Mouse (Mus musculus) layer of hippocampus, adult 2 months (tissue): Measurements from ENCODE around the gene Gm21095. TPM values are rescaled to one million over a fixed set of nuclear protein-coding genes. Genes with fewer than 3 reads are reported as not detected.
"Not testable (repeated sequence)": the region's sequence is repeated elsewhere in the genome, so short reads cannot be mapped to it uniquely, and the experiment has no call there.

Experiments
- DNase-seq, 2 experiments: peaks; one replicate each; pipeline ENCODE4 v3.0.0; 2022; ENCODE audit warnings: low spot score in 2 of 2
- H3K27ac ChIP-seq: fragments of 200-600 bp; 2 replicates; pipeline ENCODE4 v1.8.1; 2022
- H3K4me3 ChIP-seq: fragments of 200-600 bp; 2 replicates; pipeline ENCODE4 v1.8.1; 2022; ENCODE audit warnings: mild to moderate bottlenecking
- long read RNA-seq, 2 experiments: library from polyadenylated mRNA; stranded (forward); transcript quantifications; one replicate each; pipeline ENCODE4 v2.0.0; 2021; ENCODE audit warnings: borderline mapping rate in 2 of 2
- total RNA-seq, 2 experiments: library from RNA; stranded (reverse); gene quantifications; 2 replicates each; pipeline ENCODE4 v1.2.3; 2021

Gm21095 gene
- not detected for total RNA-seq
- long read RNA-seq, experiment 1 = 0 reads
- long read RNA-seq, experiment 2 = 0 reads

DNA sequence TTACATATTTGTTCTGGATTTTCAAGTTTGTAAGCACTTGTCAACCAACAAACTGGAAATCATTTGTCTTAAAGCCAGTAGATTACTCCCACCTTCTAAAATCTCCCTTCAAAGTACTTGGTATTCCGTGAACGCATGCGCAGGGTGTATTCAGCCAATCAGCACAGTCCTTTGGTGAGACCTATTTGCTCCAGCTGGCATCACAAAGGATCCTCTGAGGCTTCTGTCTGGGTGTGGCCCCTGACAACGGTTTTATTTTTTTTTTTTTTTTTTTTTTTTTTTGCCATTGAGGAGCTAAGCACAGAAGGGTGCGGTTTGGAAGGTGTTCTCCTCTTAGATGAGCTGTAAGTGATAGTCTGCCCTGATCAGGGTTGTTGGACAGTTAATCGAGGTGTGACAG, at the start of gene Gm21095:
Gene Gm21095 (plus strand): TSS at position 301 of the 400 bp plus-strand sequence.
- H3K4me3 ChIP-seq, DNase-seq, H3K27ac ChIP-seq: not testable (repeated sequence)
